Mouse (Mus musculus): ENCODE results near the gene Slf2.

DNA sequence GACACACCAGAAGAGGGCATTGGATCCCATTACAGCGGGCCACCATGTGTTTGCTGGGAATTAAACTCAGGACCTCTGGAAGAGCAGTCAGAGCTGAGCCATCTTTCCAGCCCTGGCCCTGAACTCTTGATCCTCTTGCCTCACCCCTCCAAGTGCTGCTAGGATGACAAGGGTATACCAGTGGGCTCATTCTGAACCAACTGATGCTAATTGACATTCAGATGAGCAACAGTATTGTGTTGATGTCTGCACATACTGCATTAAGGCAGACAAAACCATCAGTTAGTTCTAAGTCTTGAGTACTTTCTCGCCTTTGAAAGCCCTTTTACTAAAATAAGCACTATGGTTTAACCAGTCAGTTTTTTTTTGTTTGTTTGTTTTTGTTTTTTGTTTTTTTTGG is 28.7 kb downstream of the Slf2 start:
- TF ChIP-seq POLR2A (IDR thresholded peaks at IDR 0.05; ENCODE audit: insufficient read depth, low read length) (no peak), CTCF (IDR thresholded peaks at IDR 0.05; ENCODE audit: low read depth, low read length) (no peak)
